Mouse (Mus musculus) hindbrain, embryonic 10.5 days (tissue): ENCODE results near the gene Lrrc26. TPM values are rescaled to one million over a fixed set of nuclear protein-coding genes. Genes with fewer than 3 reads are reported as not detected.
"Not testable (repeated sequence)": the region's sequence is repeated elsewhere in the genome, so short reads cannot be mapped to it uniquely, and the experiment has no call there.

ENCODE experiments used
- DNase-seq: peaks from one replicate; pipeline ENCODE4 v3.0.0-alpha.2; 2017; ENCODE audit warnings: low spot score
- H3K27ac ChIP-seq: fragments of 300-500 bp; sonication (generic); 2 replicates; pipeline ENCODE4 v1.5.1; 2016; ENCODE audit warnings: mild to moderate bottlenecking, moderate library complexity
- H3K27me3 ChIP-seq: fragments of 300-500 bp; sonication (generic); 2 replicates; pipeline ENCODE4 v1.6.1; 2016; ENCODE audit warnings: mild to moderate bottlenecking; ENCODE audit not compliant: poor library complexity, insufficient read depth, severe bottlenecking
- H3K36me3 ChIP-seq: fragments of 300-500 bp; sonication (generic); 2 replicates; pipeline ENCODE4 v1.6.1; 2016; ENCODE audit warnings: mild to moderate bottlenecking, moderate library complexity
- H3K4me1 ChIP-seq: fragments of 300-500 bp; sonication (generic); replicated peaks from 2 replicates; pipeline ENCODE4 v1.6.1; 2016; ENCODE audit warnings: mild to moderate bottlenecking
- H3K4me3 ChIP-seq: fragments of 300-500 bp; sonication (generic); 2 replicates; pipeline ENCODE4 v1.5.1; 2016; ENCODE audit warnings: mild to moderate bottlenecking, moderate library complexity
- H3K9me3 ChIP-seq: fragments of 300-500 bp; sonication (generic); 2 replicates; pipeline ENCODE4 v1.6.1; 2016; ENCODE audit warnings: mild to moderate bottlenecking, moderate library complexity
- WGBS: fragments of 180-500 bp; shearing (Covaris S2); methylation state at CpG from one replicate; pipeline ENCODE4 v1.1.7; 2016; 5-methylcytosine and 5-hydroxymethylcytosine counted together
- polyA plus RNA-seq: library from polyadenylated mRNA; unstranded; fragments of >200 nt; fragmentation: Nextera tagmentation; extraction: Ambion mirVana; gene quantifications from 2 replicates; pipeline ENCODE4 v1.2.1, GENCODE M21; 2016

The Lrrc26 gene
- polyA plus RNA-seq, result not detected in 2 replicates

- WGBS, result 18% methylated on average over 11 of the region's 11 CpGs
- H3K4me1 ChIP-seq, result peaks cover 30% of the 10 kb centered on the region
- peaks cover 18% of the 10 kb centered on the region for H3K36me3 ChIP-seq
- no peaks in the 10 kb centered on the region for H3K9me3 ChIP-seq
- DNase-seq, result no peak
- peaks cover 77% of the 10 kb centered on the region for H3K27me3 ChIP-seq
- no peak within 1 kb of the TSS for H3K27ac ChIP-seq
- H3K4me3 ChIP-seq, result peak within 1 kb of the TSS; percentile 29
Measured at GRCm38 (mm10) chr2:25289651-25290050, at the start of gene Lrrc26. Gene Lrrc26 (plus strand): TSS chr2:25289915.

GRCm38 (mm10) chr2:25240310-25240709 is 49.4 kb upstream of the Lrrc26 start:
- H3K9me3 ChIP-seq, result no peaks in the 10 kb centered on the region
- H3K4me3 ChIP-seq, result peak overlapping the region; percentile 73
- peaks cover 46% of the 10 kb centered on the region for H3K27me3 ChIP-seq
- peaks cover 15% of the 10 kb centered on the region for H3K36me3 ChIP-seq
- DNase-seq, result no peak
- 49% methylated on average over 8 of the region's 8 CpGs for WGBS
- peak overlapping the region; percentile 87 for H3K27ac ChIP-seq
- peaks cover 40% of the 10 kb centered on the region for H3K4me1 ChIP-seq

GRCm38 (mm10) chr2:25240723-25241437 is 48.8 kb upstream of the Lrrc26 start:
- 2% methylated on average over 29 of the region's 29 CpGs for WGBS
- Histone ChIP-seq H3K27me3 (peaks cover 46% of the 10 kb centered on the region), H3K27ac (peak overlapping the region; percentile 87)

GRCm38 (mm10) chr2:25241438-25241775 is 48.3 kb upstream of the Lrrc26 start:
- Histone ChIP-seq H3K4me1 (peaks cover 43% of the 10 kb centered on the region), H3K9me3 (no peaks in the 10 kb centered on the region), H3K36me3 (peaks cover 26% of the 10 kb centered on the region), H3K27ac (peak overlapping the region; percentile 87), H3K27me3 (peaks cover 46% of the 10 kb centered on the region), H3K4me3 (peak overlapping the region; percentile 73)
- WGBS, result 19% methylated on average over 6 of the region's 6 CpGs
- no peak for DNase-seq

More at GRCm38 (mm10) chr2:25240723-25241437, 48.8 kb upstream of the Lrrc26 start:
- Histone ChIP-seq H3K4me3 (peak overlapping the region; percentile 73), H3K36me3 (peaks cover 20% of the 10 kb centered on the region), H3K4me1 (peaks cover 42% of the 10 kb centered on the region), H3K9me3 (no peaks in the 10 kb centered on the region)
- DNase-seq, result peak; percentile 75

GRCm38 (mm10) chr2:25242101-25242506 is 47.6 kb upstream of the Lrrc26 start, which contains the start of the genes Rnf208 and Cysrt1:
Gene Rnf208 (plus strand): TSS chr2:25242255.
Gene Cysrt1 (minus strand): TSS chr2:25242452.
- Histone ChIP-seq H3K27ac (peak within 1 kb of the TSS; percentile 87), H3K27me3 (peaks cover 46% of the 10 kb centered on the region), H3K36me3 (peaks cover 33% of the 10 kb centered on the region), H3K9me3 (no peaks in the 10 kb centered on the region), H3K4me1 (peaks cover 41% of the 10 kb centered on the region), H3K4me3 (peak within 1 kb of the TSS; percentile 73)
- no peak for DNase-seq
- under 1% methylated on average over 59 of the region's 59 CpGs for WGBS

- Histone ChIP-seq H3K27ac (no peak overlapping the region), H3K36me3 (peaks cover 45% of the 10 kb centered on the region), H3K4me1 (peaks cover 41% of the 10 kb centered on the region), H3K9me3 (no peaks in the 10 kb centered on the region), H3K27me3 (peaks cover 46% of the 10 kb centered on the region), H3K4me3 (peak overlapping the region; percentile 73; the same call in 1 of the 2 replicates)
- no peak for DNase-seq
- 85% methylated on average over 8 of the region's 8 CpGs for WGBS
Measured at GRCm38 (mm10) chr2:25243342-25243741, 46.4 kb upstream of the Lrrc26 start.

GRCm38 (mm10) chr2:25244144-25244543 is 45.6 kb upstream of the Lrrc26 start:
- H3K27ac ChIP-seq, result no peak overlapping the region
- no peaks in the 10 kb centered on the region for H3K9me3 ChIP-seq
- H3K4me3 ChIP-seq, result no peak overlapping the region
- H3K36me3 ChIP-seq, result peaks cover 53% of the 10 kb centered on the region
- no peak for DNase-seq
- H3K27me3 ChIP-seq, result peaks cover 41% of the 10 kb centered on the region
- WGBS, result 91% methylated on average over 4 of the region's 4 CpGs
- H3K4me1 ChIP-seq, result peaks cover 41% of the 10 kb centered on the region

- Histone ChIP-seq H3K27me3 (peaks cover 29% of the 10 kb centered on the region), H3K4me3 (no peak within 1 kb of the TSS), H3K36me3 (peaks cover 76% of the 10 kb centered on the region), H3K4me1 (peaks cover 26% of the 10 kb centered on the region), H3K27ac (no peak within 1 kb of the TSS), H3K9me3 (no peaks in the 10 kb centered on the region)
- 88% methylated on average over 10 of the region's 10 CpGs for WGBS
- no peak for DNase-seq
Measured at GRCm38 (mm10) chr2:25246183-25247072, 43.3 kb upstream of the Lrrc26 start, which contains the start of gene AL732309.1. Gene AL732309.1 (minus strand): TSS chr2:25246863.

GRCm38 (mm10) chr2:25252331-25252730 is 37.4 kb upstream of the Lrrc26 start:
- no peak overlapping the region for H3K4me3 ChIP-seq
- peaks cover 64% of the 10 kb centered on the region for H3K36me3 ChIP-seq
- no peaks in the 10 kb centered on the region for H3K9me3 ChIP-seq
- no peaks in the 10 kb centered on the region for H3K27me3 ChIP-seq
- no peak for DNase-seq
- 87% methylated on average over 1 of the region's 1 CpGs for WGBS
- H3K27ac ChIP-seq, result no peak overlapping the region
- peaks cover 19% of the 10 kb centered on the region for H3K4me1 ChIP-seq

GRCm38 (mm10) chr2:25255284-25255779 is 34.4 kb upstream of the Lrrc26 start, which contains the start of gene Tmem203:
Gene Tmem203 (plus strand): TSS chr2:25255439.
- Histone ChIP-seq H3K27me3 (no peaks in the 10 kb centered on the region), H3K27ac (peak within 1 kb of the TSS; percentile 94), H3K36me3 (peaks cover 34% of the 10 kb centered on the region), H3K4me1 (peaks cover 19% of the 10 kb centered on the region), H3K9me3 (no peaks in the 10 kb centered on the region), H3K4me3 (peak within 1 kb of the TSS; percentile 91)
- DNase-seq, result peak; percentile 95
- under 1% methylated on average over 39 of the region's 39 CpGs for whole genome bisulfite sequencing

- H3K27ac ChIP-seq, H3K27me3 ChIP-seq, H3K9me3 ChIP-seq: not testable (repeated sequence)
- Histone ChIP-seq H3K36me3 (peaks cover 21% of the 10 kb centered on the region), H3K4me1 (peaks cover 20% of the 10 kb centered on the region), H3K4me3 (peak overlapping the region; percentile 91)
- 61% methylated on average over 12 of the region's 12 CpGs for WGBS
- DNase-seq, result peak; percentile 18
Measured at GRCm38 (mm10) chr2:25256443-25257109, 33.1 kb upstream of the Lrrc26 start.

- not testable (repeated sequence) for H3K27me3 ChIP-seq
Measured at GRCm38 (mm10) chr2:25257250-25257649, 32.5 kb upstream of the Lrrc26 start.

More at GRCm38 (mm10) chr2:25257250-25257649, 32.5 kb upstream of the Lrrc26 start:
- 92% methylated on average over 5 of the region's 5 CpGs for WGBS
- not testable (repeated sequence) for DNase-seq, H3K9me3 ChIP-seq, H3K27ac ChIP-seq, H3K4me3 ChIP-seq
- peaks cover 15% of the 10 kb centered on the region for H3K36me3 ChIP-seq
- H3K4me1 ChIP-seq, result peaks cover 27% of the 10 kb centered on the region
